Mouse (Mus musculus): Measurements from ENCODE around the gene Ncam1. TPM values are rescaled to one million over a fixed set of nuclear protein-coding genes. Genes with fewer than 3 reads are reported as not detected.

Gene Ncam1
- polyA plus RNA-seq, 1 experiment from 2014 or later: 646 TPM

GRCm38 (mm10) chr9:49796618-49797507 is 1.9 kb downstream of the Ncam1 start:
- H3K4me1 ChIP-seq (ENCODE audit: control insufficient read depth, insufficient read depth, low read length): peaks cover 43% of the 10 kb centered on the region
- no peaks in the 10 kb centered on the region for H3K27me3 ChIP-seq (ENCODE audit: control insufficient read depth, insufficient read depth, low read depth, low read length)
- no peaks in the 10 kb centered on the region for H3K36me3 ChIP-seq (ENCODE audit: control insufficient read depth, insufficient read depth, low read length)
- H3K9ac ChIP-seq (ENCODE audit: low read depth, low read length): peak overlapping the region; percentile 100
- no peaks in the 10 kb centered on the region for H3K9me3 ChIP-seq (replicated peaks; ENCODE audit: control insufficient read depth, low read length, poor library complexity, severe bottlenecking)
- WGBS: under 1% methylated on average over 51 of the region's 52 CpGs
- peak overlapping the region; percentile 99 for H3K4me3 ChIP-seq (ENCODE audit: low read depth, low read length)
- H3K4me2 ChIP-seq (ENCODE audit: low read length): peak overlapping the region; percentile 66
- peak; percentile 85 for ATAC-seq
- peak overlapping the region; percentile 99 for H3K27ac ChIP-seq (ENCODE audit: low read length)

- H3K4me3 ChIP-seq (ENCODE audit: low read depth, low read length): peak overlapping the region; percentile 99
- ATAC-seq: no peak
- peak overlapping the region; percentile 100 for H3K9ac ChIP-seq (ENCODE audit: low read depth, low read length)
- peak overlapping the region; percentile 47 for H3K27ac ChIP-seq (ENCODE audit: low read length)
- H3K9me3 ChIP-seq (replicated peaks; ENCODE audit: control insufficient read depth, low read length, poor library complexity, severe bottlenecking): no peaks in the 10 kb centered on the region
- no peaks in the 10 kb centered on the region for H3K27me3 ChIP-seq (ENCODE audit: control insufficient read depth, insufficient read depth, low read depth, low read length)
- WGBS: 29% methylated on average over 5 of the region's 5 CpGs
- H3K36me3 ChIP-seq (ENCODE audit: control insufficient read depth, insufficient read depth, low read length): no peaks in the 10 kb centered on the region
- peak overlapping the region; percentile 66 for H3K4me2 ChIP-seq (ENCODE audit: low read length)
- H3K4me1 ChIP-seq (ENCODE audit: control insufficient read depth, insufficient read depth, low read length): peaks cover 47% of the 10 kb centered on the region
Measured at GRCm38 (mm10) chr9:49795881-49796280, 2.8 kb downstream of the Ncam1 start.

- Histone ChIP-seq H3K4me1 (ENCODE audit: control insufficient read depth, insufficient read depth, low read length) (peaks cover 46% of the 10 kb centered on the region), H3K9me3 (replicated peaks; ENCODE audit: control insufficient read depth, low read length, poor library complexity, severe bottlenecking) (no peaks in the 10 kb centered on the region), H3K36me3 (ENCODE audit: control insufficient read depth, insufficient read depth, low read length) (no peaks in the 10 kb centered on the region), H3K4me3 (ENCODE audit: low read depth, low read length) (no peak overlapping the region), H3K9ac (ENCODE audit: low read depth, low read length) (no peak overlapping the region), H3K4me2 (ENCODE audit: low read length) (peak overlapping the region; percentile 0; the same call in 1 of the 2 replicates), H3K27me3 (ENCODE audit: control insufficient read depth, insufficient read depth, low read depth, low read length) (no peaks in the 10 kb centered on the region), H3K27ac (ENCODE audit: low read length) (no peak overlapping the region)
- no peak for ATAC-seq
- WGBS: 52% methylated on average over 6 of the region's 6 CpGs
Measured at GRCm38 (mm10) chr9:49793987-49794550, 4.7 kb downstream of the Ncam1 start.

GRCm38 (mm10) chr9:49793241-49793640 is 5.5 kb downstream of the Ncam1 start:
- Histone ChIP-seq H3K9ac (ENCODE audit: low read depth, low read length) (no peak overlapping the region), H3K4me1 (ENCODE audit: control insufficient read depth, insufficient read depth, low read length) (peaks cover 50% of the 10 kb centered on the region), H3K4me2 (ENCODE audit: low read length) (peak overlapping the region; percentile 1), H3K36me3 (ENCODE audit: control insufficient read depth, insufficient read depth, low read length) (no peaks in the 10 kb centered on the region), H3K9me3 (replicated peaks; ENCODE audit: control insufficient read depth, low read length, poor library complexity, severe bottlenecking) (no peaks in the 10 kb centered on the region), H3K4me3 (ENCODE audit: low read depth, low read length) (no peak overlapping the region), H3K27me3 (ENCODE audit: control insufficient read depth, insufficient read depth, low read depth, low read length) (no peaks in the 10 kb centered on the region), H3K27ac (ENCODE audit: low read length) (no peak overlapping the region)
- 43% methylated on average over 2 of the region's 2 CpGs for WGBS
- ATAC-seq: no peak

GRCm38 (mm10) chr9:49792646-49793045 is 6.1 kb downstream of the Ncam1 start:
- H3K4me3 ChIP-seq (ENCODE audit: low read depth, low read length): no peak overlapping the region
- ATAC-seq: no peak
- no peaks in the 10 kb centered on the region for H3K36me3 ChIP-seq (ENCODE audit: control insufficient read depth, insufficient read depth, low read length)
- WGBS: 66% methylated on average over 4 of the region's 4 CpGs
- no peak overlapping the region for H3K4me2 ChIP-seq (ENCODE audit: low read length)
- no peaks in the 10 kb centered on the region for H3K27me3 ChIP-seq (ENCODE audit: control insufficient read depth, insufficient read depth, low read depth, low read length)
- H3K4me1 ChIP-seq (ENCODE audit: control insufficient read depth, insufficient read depth, low read length): peaks cover 52% of the 10 kb centered on the region
- no peaks in the 10 kb centered on the region for H3K9me3 ChIP-seq (replicated peaks; ENCODE audit: control insufficient read depth, low read length, poor library complexity, severe bottlenecking)
- H3K9ac ChIP-seq (ENCODE audit: low read depth, low read length): no peak overlapping the region
- H3K27ac ChIP-seq (ENCODE audit: low read length): no peak overlapping the region

GRCm38 (mm10) chr9:49781016-49781772 is 17.5 kb downstream of the Ncam1 start:
- Histone ChIP-seq H3K4me3 (ENCODE audit: low read depth, low read length) (no peak overlapping the region), H3K36me3 (ENCODE audit: control insufficient read depth, insufficient read depth, low read length) (no peaks in the 10 kb centered on the region), H3K9me3 (replicated peaks; ENCODE audit: control insufficient read depth, low read length, poor library complexity, severe bottlenecking) (no peaks in the 10 kb centered on the region), H3K27me3 (ENCODE audit: control insufficient read depth, insufficient read depth, low read depth, low read length) (no peaks in the 10 kb centered on the region), H3K27ac (ENCODE audit: low read length) (no peak overlapping the region), H3K4me1 (ENCODE audit: control insufficient read depth, insufficient read depth, low read length) (peaks cover 23% of the 10 kb centered on the region), H3K9ac (ENCODE audit: low read depth, low read length) (no peak overlapping the region), H3K4me2 (ENCODE audit: low read length) (no peak overlapping the region)
- ATAC-seq: no peak
- 73% methylated on average over 9 of the region's 9 CpGs for WGBS

- H3K9me3 ChIP-seq (replicated peaks; ENCODE audit: control insufficient read depth, low read length, poor library complexity, severe bottlenecking): no peaks in the 10 kb centered on the region
- H3K9ac ChIP-seq (ENCODE audit: low read depth, low read length): no peak overlapping the region
- ATAC-seq: no peak
- H3K36me3 ChIP-seq (ENCODE audit: control insufficient read depth, insufficient read depth, low read length): no peaks in the 10 kb centered on the region
- H3K4me2 ChIP-seq (ENCODE audit: low read length): no peak overlapping the region
- H3K4me1 ChIP-seq (ENCODE audit: control insufficient read depth, insufficient read depth, low read length): peaks cover 21% of the 10 kb centered on the region
- 22% methylated on average over 7 of the region's 7 CpGs for WGBS
- peak overlapping the region; percentile 47; the same call in 1 of the 2 replicates for H3K27ac ChIP-seq (ENCODE audit: low read length)
- no peaks in the 10 kb centered on the region for H3K27me3 ChIP-seq (ENCODE audit: control insufficient read depth, insufficient read depth, low read depth, low read length)
- no peak overlapping the region for H3K4me3 ChIP-seq (ENCODE audit: low read depth, low read length)
Measured at GRCm38 (mm10) chr9:49777015-49777637, 21.6 kb downstream of the Ncam1 start.

- Histone ChIP-seq H3K36me3 (ENCODE audit: control insufficient read depth, insufficient read depth, low read length) (no peaks in the 10 kb centered on the region), H3K9ac (ENCODE audit: low read depth, low read length) (no peak overlapping the region), H3K4me3 (ENCODE audit: low read depth, low read length) (no peak overlapping the region), H3K27me3 (ENCODE audit: control insufficient read depth, insufficient read depth, low read depth, low read length) (no peaks in the 10 kb centered on the region), H3K9me3 (replicated peaks; ENCODE audit: control insufficient read depth, low read length, poor library complexity, severe bottlenecking) (no peaks in the 10 kb centered on the region), H3K4me1 (ENCODE audit: control insufficient read depth, insufficient read depth, low read length) (peaks cover 7% of the 10 kb centered on the region), H3K4me2 (ENCODE audit: low read length) (no peak overlapping the region), H3K27ac (ENCODE audit: low read length) (no peak overlapping the region)
- ATAC-seq: no peak
- WGBS: 79% methylated on average over 2 of the region's 2 CpGs
Measured at GRCm38 (mm10) chr9:49766634-49767033, 32.1 kb downstream of the Ncam1 start.

All from midbrain, embryonic 16.5 days (tissue).